Mouse (Mus musculus) neural tube, embryonic 15.5 days (tissue): ENCODE data around the gene Gas2l3. TPM values are rescaled to one million over a fixed set of nuclear protein-coding genes. Genes with fewer than 3 reads are reported as not detected.

ENCODE experiments used
- ATAC-seq: fragments of 200-750 bp; cut with Nextera tagmentation; 2 replicates; pipeline ENCODE4 v1.8.0; 2017; ENCODE audit warnings: mild to moderate bottlenecking, moderate TSS enrichment, moderate library complexity; ENCODE audit not compliant: low FRiP score
- H3K27ac ChIP-seq: fragments of 300-500 bp; sonication (generic); replicated peaks from 2 replicates; pipeline ENCODE4 v1.5.1; 2015; ENCODE audit warnings: mild to moderate bottlenecking, inconsistent platforms
- H3K27me3 ChIP-seq: fragments of 300-500 bp; sonication (generic); replicated peaks from 2 replicates; pipeline ENCODE4 v1.6.1; 2015; ENCODE audit warnings: inconsistent platforms
- H3K36me3 ChIP-seq: fragments of 300-500 bp; sonication (generic); 2 replicates; pipeline ENCODE4 v1.6.1; 2015; ENCODE audit warnings: inconsistent platforms
- H3K4me1 ChIP-seq: fragments of 300-500 bp; sonication (generic); 2 replicates; pipeline ENCODE4 v1.6.1; 2015; ENCODE audit warnings: inconsistent platforms
- H3K4me2 ChIP-seq: fragments of 300-500 bp; sonication (generic); 2 replicates; pipeline ENCODE4 v1.6.1; 2015; ENCODE audit warnings: inconsistent platforms, mild to moderate bottlenecking, moderate library complexity
- H3K4me3 ChIP-seq: fragments of 300-500 bp; sonication (generic); replicated peaks from 2 replicates; pipeline ENCODE4 v1.5.1; 2015; ENCODE audit warnings: mild to moderate bottlenecking, inconsistent platforms
- H3K9ac ChIP-seq: fragments of 300-500 bp; sonication (generic); replicated peaks from 2 replicates; pipeline ENCODE4 v1.6.1; 2015; ENCODE audit warnings: mild to moderate bottlenecking, inconsistent platforms
- H3K9me3 ChIP-seq: fragments of 300-500 bp; sonication (generic); replicated peaks from 2 replicates; pipeline ENCODE4 v1.6.1; 2016; ENCODE audit warnings: inconsistent platforms
- WGBS: fragments of 180-500 bp; shearing (Covaris S2); methylation state at CpG from one replicate; pipeline ENCODE4 v1.1.7; 2015; ENCODE audit warnings: mixed read lengths; 5-methylcytosine and 5-hydroxymethylcytosine counted together
- polyA plus RNA-seq: library from polyadenylated mRNA; unstranded; fragments of >200 nt; fragmentation: Nextera tagmentation; extraction: Ambion mirVana; gene quantifications from 2 replicates; pipeline ENCODE4 v1.2.1, GENCODE M21; 2015

Gas2l3 gene
- polyA plus RNA-seq, 1 experiment from 2014 or later: 4.0 TPM

- Histone ChIP-seq H3K9me3 (no peaks in the 10 kb centered on the region), H3K36me3 (no peaks in the 10 kb centered on the region), H3K4me1 (peaks cover 14% of the 10 kb centered on the region), H3K27ac (no peak overlapping the region), H3K9ac (peak overlapping the region; percentile 62), H3K4me3 (peak overlapping the region; percentile 79), H3K4me2 (peak overlapping the region; percentile 88), H3K27me3 (peaks cover 22% of the 10 kb centered on the region)
- no peak for ATAC-seq
- 27% methylated on average over 4 of the region's 4 CpGs for WGBS
Observed at GRCm38 (mm10) chr10:89442640-89443039, 1.1 kb downstream of the Gas2l3 start.

- ATAC-seq: no peak
- Histone ChIP-seq H3K9me3 (no peaks in the 10 kb centered on the region), H3K27me3 (peaks cover 27% of the 10 kb centered on the region), H3K36me3 (no peaks in the 10 kb centered on the region), H3K27ac (no peak overlapping the region), H3K9ac (no peak overlapping the region), H3K4me1 (peaks cover 14% of the 10 kb centered on the region), H3K4me3 (no peak overlapping the region), H3K4me2 (no peak overlapping the region)
- 95% methylated on average over 3 of the region's 3 CpGs for WGBS
Observed at GRCm38 (mm10) chr10:89441961-89442360, 1.8 kb downstream of the Gas2l3 start.

GRCm38 (mm10) chr10:89439380-89439779 lies 4.4 kb downstream of the Gas2l3 start:
- H3K27ac ChIP-seq: no peak overlapping the region
- H3K4me2 ChIP-seq: no peak overlapping the region
- peaks cover 28% of the 10 kb centered on the region for H3K27me3 ChIP-seq
- H3K4me3 ChIP-seq: no peak overlapping the region
- 93% methylated on average over 7 of the region's 7 CpGs for WGBS
- no peak for ATAC-seq
- no peaks in the 10 kb centered on the region for H3K9me3 ChIP-seq
- H3K4me1 ChIP-seq: peaks cover 24% of the 10 kb centered on the region
- no peak overlapping the region for H3K9ac ChIP-seq
- no peaks in the 10 kb centered on the region for H3K36me3 ChIP-seq

DNA sequence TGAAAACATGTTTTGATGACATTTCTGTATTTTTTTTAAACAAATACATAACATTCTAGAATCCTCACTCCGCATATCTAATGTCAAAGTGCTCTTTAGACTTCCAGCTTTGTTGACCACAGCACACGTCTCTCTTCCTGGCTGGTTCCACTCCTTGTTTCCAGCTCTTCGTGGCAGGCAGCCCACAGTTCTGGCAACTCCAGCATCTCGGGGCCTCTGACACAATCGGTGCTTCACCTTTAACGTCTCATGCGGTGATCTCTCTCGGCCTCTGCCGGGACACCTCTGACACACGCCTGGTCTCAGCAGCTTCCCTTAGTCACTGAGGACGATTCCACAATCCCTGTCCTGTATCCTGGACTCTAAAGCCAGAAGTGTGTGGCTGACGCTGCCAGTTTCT lies 5.8 kb downstream of the Gas2l3 start:
- Histone ChIP-seq H3K4me1 (peaks cover 16% of the 10 kb centered on the region), H3K4me3 (no peak overlapping the region), H3K27me3 (peaks cover 33% of the 10 kb centered on the region), H3K9ac (no peak overlapping the region), H3K27ac (no peak overlapping the region), H3K4me2 (no peak overlapping the region), H3K9me3 (no peaks in the 10 kb centered on the region), H3K36me3 (no peaks in the 10 kb centered on the region)
- no peak for ATAC-seq
- WGBS: 82% methylated on average over 12 of the region's 12 CpGs

- H3K4me2 ChIP-seq: no peak overlapping the region
- no peak overlapping the region for H3K9ac ChIP-seq
- no peak overlapping the region for H3K27ac ChIP-seq
- peaks cover 11% of the 10 kb centered on the region; the same call in 1 of the 2 replicates for H3K4me1 ChIP-seq
- 53% methylated on average over 9 of the region's 9 CpGs for WGBS
- no peak for ATAC-seq
- no peaks in the 10 kb centered on the region for H3K9me3 ChIP-seq
- H3K27me3 ChIP-seq: peaks cover 33% of the 10 kb centered on the region
- H3K4me3 ChIP-seq: no peak overlapping the region
- H3K36me3 ChIP-seq: no peaks in the 10 kb centered on the region
Observed at GRCm38 (mm10) chr10:89437472-89437871, 6.3 kb downstream of the Gas2l3 start.

- no peaks in the 10 kb centered on the region for H3K9me3 ChIP-seq
- ATAC-seq: peak; percentile 50; the same call in 1 of the 2 replicates
- H3K36me3 ChIP-seq: no peaks in the 10 kb centered on the region
- H3K4me2 ChIP-seq: no peak overlapping the region
- no peak overlapping the region for H3K27ac ChIP-seq
- H3K4me1 ChIP-seq: 0 out of 2 replicates have a peak, but pooled peaks cover 10% of the 10 kb centered on the region
- no peak overlapping the region for H3K9ac ChIP-seq
- WGBS: 48% methylated on average over 9 of the region's 9 CpGs
- H3K4me3 ChIP-seq: no peak overlapping the region
- peaks cover 26% of the 10 kb centered on the region for H3K27me3 ChIP-seq
Observed at GRCm38 (mm10) chr10:89435920-89436319, 7.8 kb downstream of the Gas2l3 start.

GRCm38 (mm10) chr10:89435413-89435812 lies 8.4 kb downstream of the Gas2l3 start:
- WGBS: 48% methylated on average over 12 of the region's 12 CpGs
- Histone ChIP-seq H3K9ac (no peak overlapping the region), H3K9me3 (no peaks in the 10 kb centered on the region), H3K4me2 (peak overlapping the region; percentile 25), H3K36me3 (no peaks in the 10 kb centered on the region; the same call in 1 of the 2 replicates), H3K4me1 (0 out of 2 replicates have a peak, but pooled peaks cover 10% of the 10 kb centered on the region), H3K4me3 (no peak overlapping the region), H3K27ac (no peak overlapping the region), H3K27me3 (peaks cover 26% of the 10 kb centered on the region)
- no peak for ATAC-seq

DNA sequence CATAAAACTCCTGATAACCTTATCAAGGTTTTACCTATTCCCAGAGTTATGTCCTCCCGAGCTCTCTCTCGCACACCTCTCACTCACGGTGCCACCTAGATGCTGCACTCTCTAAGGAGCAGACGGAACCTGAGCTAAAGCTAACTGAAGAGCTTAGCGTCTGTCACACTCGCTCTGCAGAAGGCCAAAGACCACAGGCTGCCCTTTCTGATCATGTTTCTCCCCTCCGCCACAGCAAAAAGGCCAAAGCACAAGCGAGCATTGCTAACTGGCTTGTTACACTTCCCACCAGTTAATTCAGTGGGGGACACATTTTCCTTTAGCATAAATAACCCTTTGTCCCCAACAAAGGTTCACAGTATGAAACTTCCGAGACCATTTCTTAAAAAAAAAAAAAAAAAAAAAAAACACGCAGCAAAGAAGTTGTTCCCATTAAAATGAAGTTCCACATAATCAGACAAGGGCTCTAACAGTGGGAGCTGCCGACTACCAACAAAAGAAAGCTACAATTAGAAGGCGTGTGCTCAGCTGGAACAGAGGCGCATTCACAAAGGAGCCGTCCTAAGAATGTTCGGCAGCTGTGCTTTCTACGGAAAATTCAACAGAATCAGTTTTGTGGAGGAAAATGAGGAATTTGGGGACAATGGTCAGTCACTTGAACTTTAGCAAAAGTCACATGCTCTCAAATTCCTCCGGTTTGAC lies 9.1 kb downstream of the Gas2l3 start:
- Histone ChIP-seq H3K4me1 (0 out of 2 replicates have a peak, but pooled peaks cover 10% of the 10 kb centered on the region), H3K9ac (no peak overlapping the region), H3K4me2 (peak overlapping the region; percentile 25), H3K27ac (no peak overlapping the region), H3K36me3 (no peaks in the 10 kb centered on the region; the same call in 1 of the 2 replicates), H3K9me3 (no peaks in the 10 kb centered on the region), H3K27me3 (peaks cover 26% of the 10 kb centered on the region), H3K4me3 (0 out of 2 replicates have a peak overlapping the region, but pooled peaks have one; percentile 0)
- no peak for ATAC-seq
- WGBS: 24% methylated on average over 17 of the region's 17 CpGs

GRCm38 (mm10) chr10:89432743-89433142 lies 11.0 kb downstream of the Gas2l3 start:
- no peak overlapping the region for H3K9ac ChIP-seq
- peaks cover 16% of the 10 kb centered on the region for H3K27me3 ChIP-seq
- no peaks in the 10 kb centered on the region for H3K9me3 ChIP-seq
- 80% methylated on average over 13 of the region's 13 CpGs for WGBS
- no peaks in the 10 kb centered on the region; the same call in 1 of the 2 replicates for H3K36me3 ChIP-seq
- H3K27ac ChIP-seq: no peak overlapping the region
- no peak for ATAC-seq
- no peak overlapping the region for H3K4me3 ChIP-seq
- H3K4me2 ChIP-seq: no peak overlapping the region
- H3K4me1 ChIP-seq: 0 out of 2 replicates have a peak, but pooled peaks cover 10% of the 10 kb centered on the region

GRCm38 (mm10) chr10:89430751-89431150 lies 13.0 kb downstream of the Gas2l3 start:
- 91% methylated on average over 7 of the region's 7 CpGs for WGBS
- no peaks in the 10 kb centered on the region for H3K9me3 ChIP-seq
- no peak for ATAC-seq

GRCm38 (mm10) chr10:89424800-89425393 lies 18.9 kb downstream of the Gas2l3 start:
- Histone ChIP-seq H3K4me3 (no peak overlapping the region), H3K27ac (no peak overlapping the region), H3K27me3 (no peaks in the 10 kb centered on the region), H3K9ac (no peak overlapping the region), H3K9me3 (no peaks in the 10 kb centered on the region), H3K4me1 (no peaks in the 10 kb centered on the region), H3K36me3 (no peaks in the 10 kb centered on the region), H3K4me2 (no peak overlapping the region)
- 0 out of 2 replicates have a peak, but pooled peaks have one; percentile 50 for ATAC-seq
- WGBS: 71% methylated on average over 11 of the region's 11 CpGs

More at GRCm38 (mm10) chr10:89430751-89431150, 13.0 kb downstream of the Gas2l3 start:
- H3K9ac ChIP-seq: no peak overlapping the region
- H3K36me3 ChIP-seq: no peaks in the 10 kb centered on the region; the same call in 1 of the 2 replicates
- H3K4me2 ChIP-seq: no peak overlapping the region
- no peak overlapping the region for H3K27ac ChIP-seq
- 0 out of 2 replicates have a peak, but pooled peaks cover 6% of the 10 kb centered on the region for H3K4me1 ChIP-seq
- H3K4me3 ChIP-seq: no peak overlapping the region
- peaks cover 8% of the 10 kb centered on the region for H3K27me3 ChIP-seq

- 92% methylated on average over 9 of the region's 9 CpGs for WGBS
- no peak for ATAC-seq
- H3K36me3 ChIP-seq: no peaks in the 10 kb centered on the region
- H3K27me3 ChIP-seq: no peaks in the 10 kb centered on the region
- no peak overlapping the region for H3K27ac ChIP-seq
- H3K4me2 ChIP-seq: no peak overlapping the region
- no peak overlapping the region for H3K9ac ChIP-seq
- no peaks in the 10 kb centered on the region for H3K9me3 ChIP-seq
- H3K4me1 ChIP-seq: no peaks in the 10 kb centered on the region
- no peak overlapping the region for H3K4me3 ChIP-seq
Observed at GRCm38 (mm10) chr10:89424217-89424616, 19.6 kb downstream of the Gas2l3 start.
